Mouse (Mus musculus): ENCODE results near the gene Plcb2. TPM values are rescaled to one million over a fixed set of nuclear protein-coding genes. Genes with fewer than 3 reads are reported as not detected.

Plcb2 gene
- total and polyA plus RNA-seq, 3 experiments, result 6.4 to 21.2 TPM; not detected in 1

DNA sequence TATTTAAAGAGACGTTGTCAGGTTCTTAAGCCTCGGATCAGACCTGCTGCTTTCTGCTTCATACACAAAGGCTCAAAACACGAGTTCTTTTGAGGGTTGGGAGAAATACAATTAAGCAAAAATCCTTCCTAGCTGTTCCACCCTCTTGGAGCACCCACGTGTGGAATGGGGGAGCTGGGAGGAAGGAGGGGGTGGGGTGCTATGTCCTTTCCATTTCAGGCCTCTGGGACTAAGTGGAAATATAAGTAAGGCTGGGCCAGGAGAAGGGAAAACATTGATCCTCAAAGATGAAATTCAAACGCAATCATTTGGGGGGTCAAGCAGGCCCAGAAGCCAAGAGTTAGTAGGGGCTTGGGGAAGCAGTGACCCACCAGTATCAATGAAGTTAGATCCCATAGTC is 27.1 kb downstream of the Plcb2 start:
- Histone ChIP-seq H3K27me3 (ENCODE audit: control insufficient read depth in 1 of 2, insufficient read depth in 2 of 2, low read length in 2 of 2) (peaks cover 0 to 7% of the 10 kb centered on the region in 2 experiments; a peak in 1 of 4 replicates), H3K27ac (ENCODE audit: control insufficient read depth, low read depth, low read length) (no peak overlapping the region), H3K9me3 (replicated peaks; ENCODE audit: insufficient read depth, low read length) (no peaks in the 10 kb centered on the region), H3K4me3 (ENCODE audit: control insufficient read depth in 1 of 2, insufficient read depth in 1 of 2, low read depth in 2 of 2, low read length in 2 of 2) (no peak overlapping the region), H3K4me1 (ENCODE audit: control insufficient read depth in 1 of 2, insufficient read depth in 2 of 2, low read length in 2 of 2) (peaks cover 0 to 14% of the 10 kb centered on the region in 2 experiments; a peak in 2 of 4 replicates), H3K79me2 (ENCODE audit: control insufficient read depth, insufficient read depth, low read length, poor library complexity) (no peaks in the 10 kb centered on the region; the same call in 1 of the 2 replicates), H3K36me3 (ENCODE audit: control insufficient read depth in 1 of 2, insufficient read depth in 2 of 2, low read length in 2 of 2) (peaks cover 0 to 2% of the 10 kb centered on the region in 2 experiments; a peak in 1 of 4 replicates), H3K9ac (ENCODE audit: control insufficient read depth, low read depth, low read length, poor library complexity, severe bottlenecking) (no peak overlapping the region)
- no peak for TF ChIP-seq MAFK (IDR thresholded peaks at IDR 0.05; ENCODE audit: borderline replicate concordance, low read depth, low read length)
- TF ChIP-seq CHD2 (IDR thresholded peaks at IDR 0.05; ENCODE audit: low read length), result no peak
- TF ChIP-seq NRF1 (IDR thresholded peaks at IDR 0.05; ENCODE audit: insufficient read depth, low read depth, low read length, poor library complexity, severe bottlenecking), result no peak
- TF ChIP-seq USF1 (IDR thresholded peaks at IDR 0.05; ENCODE audit: low read depth, low read length), result no peak
- TF ChIP-seq SIN3A (IDR thresholded peaks at IDR 0.05; ENCODE audit: low read length), result no peak
- no peak for TF ChIP-seq POLR2AphosphoS5 (IDR thresholded peaks at IDR 0.05; ENCODE audit: borderline replicate concordance, low read depth, low read length)
- no peak for TF ChIP-seq CHD1 (IDR thresholded peaks at IDR 0.05; ENCODE audit: low read depth, low read length)
- no peak for DNase-seq (ENCODE audit: low read depth, low spot score)

DNA sequence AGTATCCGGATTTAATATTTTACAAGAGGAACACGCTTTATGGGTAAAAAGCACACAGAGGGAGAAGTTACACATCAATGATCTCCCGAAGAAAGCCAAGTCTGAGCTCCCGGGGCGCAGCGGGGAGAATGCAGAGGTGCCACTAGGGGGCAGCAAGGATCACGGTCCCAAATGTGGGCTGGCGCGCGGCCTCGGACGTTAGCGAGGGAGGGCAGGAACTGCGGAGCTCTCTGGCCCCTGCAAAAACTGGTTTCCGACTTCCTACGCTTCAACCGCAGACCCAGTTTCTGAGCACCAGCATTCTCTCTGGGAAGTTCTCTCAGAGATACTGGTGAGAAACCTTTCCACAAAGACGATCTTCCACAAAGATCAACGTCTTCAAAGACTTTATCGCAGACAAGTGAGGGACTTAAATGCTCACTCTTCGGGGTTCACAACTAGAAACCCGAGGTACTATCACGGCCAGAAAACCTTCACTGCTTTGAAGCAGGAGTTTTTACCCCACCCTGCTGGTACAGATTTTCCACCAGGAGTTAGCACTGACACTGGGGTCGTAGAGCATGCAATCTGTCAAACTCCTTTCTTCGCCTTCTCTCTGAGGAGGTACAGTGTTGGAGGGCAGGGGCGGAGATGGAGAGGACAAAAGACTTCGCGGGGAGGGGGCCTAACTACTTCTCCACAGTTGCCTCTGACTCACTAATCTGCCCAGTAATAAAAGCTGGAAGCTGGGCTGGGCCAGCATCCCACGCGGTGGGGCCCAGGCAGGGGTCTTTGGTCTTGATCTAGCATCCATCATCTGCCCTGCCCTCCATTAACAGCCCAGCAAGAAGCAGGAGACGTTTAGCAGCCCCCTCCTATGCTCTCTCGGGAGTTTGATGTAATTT is 27.8 kb downstream of the Plcb2 start:
- peaks cover 0 to 14% of the 10 kb centered on the region in 2 experiments; a peak in 2 of 4 replicates for H3K4me1 ChIP-seq (ENCODE audit: control insufficient read depth in 1 of 2, insufficient read depth in 2 of 2, low read length in 2 of 2)
- H3K36me3 ChIP-seq (ENCODE audit: control insufficient read depth in 1 of 2, insufficient read depth in 2 of 2, low read length in 2 of 2), result peaks cover 0 to 2% of the 10 kb centered on the region in 2 experiments; a peak in 1 of 4 replicates
- no peaks in the 10 kb centered on the region; the same call in 1 of the 2 replicates for H3K79me2 ChIP-seq (ENCODE audit: control insufficient read depth, insufficient read depth, low read length, poor library complexity)
- peaks cover 0 to 7% of the 10 kb centered on the region in 2 experiments; a peak in 1 of 4 replicates for H3K27me3 ChIP-seq (ENCODE audit: control insufficient read depth in 1 of 2, insufficient read depth in 2 of 2, low read length in 2 of 2)
- peak overlapping the region; percentile 65 for H3K9ac ChIP-seq (ENCODE audit: control insufficient read depth, low read depth, low read length, poor library complexity, severe bottlenecking)
- H3K4me3 ChIP-seq (ENCODE audit: control insufficient read depth in 1 of 2, insufficient read depth in 1 of 2, low read depth in 2 of 2, low read length in 2 of 2), result peak overlapping the region; percentile 52 to 57
- peak overlapping the region; percentile 46 for H3K27ac ChIP-seq (ENCODE audit: control insufficient read depth, low read depth, low read length)
- H3K9me3 ChIP-seq (replicated peaks; ENCODE audit: insufficient read depth, low read length), result no peaks in the 10 kb centered on the region
- DNase-seq (ENCODE audit: low read depth, low spot score), result peak; percentile 88
- TF ChIP-seq MXI1 (IDR thresholded peaks at IDR 0.05; ENCODE audit: low read depth, low read length) (peak; percentile 51), USF1 (IDR thresholded peaks at IDR 0.05; ENCODE audit: low read depth, low read length) (no peak; the same call in 1 of the 2 replicates), UBTF (IDR thresholded peaks at IDR 0.05; ENCODE audit: borderline replicate concordance, insufficient read depth, low read depth, low read length) (no peak), TCF12 (IDR thresholded peaks at IDR 0.05; ENCODE audit: low read depth, low read length) (no peak), CTCF (IDR thresholded peaks at IDR 0.05 in 2 of 3, conservative IDR thresholded peaks at IDR 0.05 in 1 of 3; ENCODE audit: control insufficient read depth in 1 of 3, insufficient read depth in 1 of 3, low read depth in 2 of 3, low read length in 3 of 3, poor library complexity in 1 of 3, severe bottlenecking in 1 of 3) (peak; percentile 79 to 97 (median 94)), KAT2A (conservative IDR thresholded peaks at IDR 0.05; ENCODE audit: low read depth, low read length) (no peak), TAL1 (IDR thresholded peaks at IDR 0.05; ENCODE audit: low read length) (no peak), GABPA (IDR thresholded peaks at IDR 0.05; ENCODE audit: low read depth, low read length) (no peak), MYC (IDR thresholded peaks at IDR 0.05; ENCODE audit: low read depth, low read length) (peak; percentile 44; the same call in 1 of the 2 replicates), ETS1 (IDR thresholded peaks at IDR 0.05; ENCODE audit: low read depth, low read length) (no peak), ZNF384 (IDR thresholded peaks at IDR 0.05; ENCODE audit: low read depth, low read length) (no peak), ZMIZ1 (IDR thresholded peaks at IDR 0.05; ENCODE audit: low read depth, low read length) (no peak), RAD21 (IDR thresholded peaks at IDR 0.05; ENCODE audit: low read depth, low read length) (peak; percentile 80), NRF1 (IDR thresholded peaks at IDR 0.05; ENCODE audit: insufficient read depth, low read depth, low read length, poor library complexity, severe bottlenecking) (no peak), CHD2 (IDR thresholded peaks at IDR 0.05; ENCODE audit: low read length) (no peak), BHLHE40 (IDR thresholded peaks at IDR 0.05; ENCODE audit: borderline replicate concordance, low read depth, low read length) (peak; percentile 31; the same call in 1 of the 2 replicates), GATA1 (IDR thresholded peaks at IDR 0.05; ENCODE audit: low read depth, low read length) (0 out of 2 replicates have a peak, but pooled peaks have one; percentile 9), MAFK (IDR thresholded peaks at IDR 0.05; ENCODE audit: borderline replicate concordance, low read depth, low read length) (no peak), POLR2AphosphoS5 (IDR thresholded peaks at IDR 0.05; ENCODE audit: borderline replicate concordance, low read depth, low read length) (no peak), TBP (IDR thresholded peaks at IDR 0.05; ENCODE audit: low read depth, low read length) (no peak), POLR2AphosphoS2 (IDR thresholded peaks at IDR 0.05; ENCODE audit: low read length) (no peak), RCOR1 (IDR thresholded peaks at IDR 0.05; ENCODE audit: low read depth, low read length) (no peak), USF2 (IDR thresholded peaks at IDR 0.05; ENCODE audit: borderline replicate concordance in 1 of 2, insufficient read depth in 1 of 2, low read depth in 1 of 2, low read length in 2 of 2) (no peak), POLR2A (IDR thresholded peaks at IDR 0.05; ENCODE audit: control insufficient read depth in 1 of 2, insufficient read depth in 1 of 2, low read depth in 1 of 2, low read length in 2 of 2, poor library complexity in 1 of 2) (no peak; a peak in 1 of 4 replicates), SIN3A (IDR thresholded peaks at IDR 0.05; ENCODE audit: low read length) (peak; percentile 81; the same call in 1 of the 2 replicates), MAX (IDR thresholded peaks at IDR 0.05; ENCODE audit: low read length) (peak; percentile 58)

All from MEL (cell line).